Mouse (Mus musculus): ENCODE data around the gene Adamts18. TPM values are rescaled to one million over a fixed set of nuclear protein-coding genes. Genes with fewer than 3 reads are reported as not detected.
A peak's percentile ranks its signal among the peaks of the same experiment; 100 is the strongest.

Adamts18 gene
- polyA plus RNA-seq, 1 experiment from 2014 or later: 0.97 TPM

- 92% methylated on average over 6 of the region's 6 CpGs for WGBS
- Histone ChIP-seq H3K27ac (ENCODE audit: low read depth, low read length) (no peak overlapping the region), H3K27me3 (ENCODE audit: control insufficient read depth, insufficient read depth, low read length) (no peaks in the 10 kb centered on the region), H3K4me1 (replicated peaks; ENCODE audit: control insufficient read depth, insufficient read depth, low read length) (no peaks in the 10 kb centered on the region), H3K4me2 (replicated peaks; ENCODE audit: low read depth, low read length) (no peak overlapping the region), H3K4me3 (ENCODE audit: low read depth, low read length) (no peak overlapping the region), H3K9me3 (ENCODE audit: control insufficient read depth, low read length) (no peaks in the 10 kb centered on the region), H3K9ac (ENCODE audit: low read depth, low read length) (no peak overlapping the region), H3K36me3 (ENCODE audit: control insufficient read depth, insufficient read depth, low read length) (no peaks in the 10 kb centered on the region)
- no peak for ATAC-seq (ENCODE audit: low FRiP score)
- DNase-seq (ENCODE audit: low spot score): no peak
Observed at GRCm38 (mm10) chr8:113872436-113872835, 23.9 kb upstream of the Adamts18 start.

- no peak overlapping the region for H3K4me2 ChIP-seq (replicated peaks; ENCODE audit: low read depth, low read length)
- H3K27ac ChIP-seq (ENCODE audit: low read depth, low read length): no peak overlapping the region
- no peaks in the 10 kb centered on the region for H3K9me3 ChIP-seq (ENCODE audit: control insufficient read depth, low read length)
- no peak overlapping the region for H3K9ac ChIP-seq (ENCODE audit: low read depth, low read length)
- no peak for ATAC-seq (ENCODE audit: low FRiP score)
- 82% methylated on average over 4 of the region's 4 CpGs for WGBS
- H3K27me3 ChIP-seq (ENCODE audit: control insufficient read depth, insufficient read depth, low read length): no peaks in the 10 kb centered on the region
- H3K4me3 ChIP-seq (ENCODE audit: low read depth, low read length): no peak overlapping the region
- DNase-seq (ENCODE audit: low spot score): no peak
- no peaks in the 10 kb centered on the region for H3K4me1 ChIP-seq (replicated peaks; ENCODE audit: control insufficient read depth, insufficient read depth, low read length)
- H3K36me3 ChIP-seq (ENCODE audit: control insufficient read depth, insufficient read depth, low read length): no peaks in the 10 kb centered on the region
Observed at GRCm38 (mm10) chr8:113866530-113866929, 18.0 kb upstream of the Adamts18 start.

- DNase-seq (ENCODE audit: low spot score): no peak
Observed at GRCm38 (mm10) chr8:113865326-113866093, 17.0 kb upstream of the Adamts18 start.

GRCm38 (mm10) chr8:113859890-113860683 is 11.5 kb upstream of the Adamts18 start:
- no peak for DNase-seq (ENCODE audit: low spot score)
- no peak overlapping the region for H3K9ac ChIP-seq (ENCODE audit: low read depth, low read length)
- H3K4me1 ChIP-seq (replicated peaks; ENCODE audit: control insufficient read depth, insufficient read depth, low read length): no peaks in the 10 kb centered on the region
- no peak overlapping the region for H3K4me2 ChIP-seq (replicated peaks; ENCODE audit: low read depth, low read length)
- H3K4me3 ChIP-seq (ENCODE audit: low read depth, low read length): no peak overlapping the region
- 89% methylated on average over 12 of the region's 12 CpGs for WGBS
- no peaks in the 10 kb centered on the region for H3K36me3 ChIP-seq (ENCODE audit: control insufficient read depth, insufficient read depth, low read length)
- no peaks in the 10 kb centered on the region for H3K27me3 ChIP-seq (ENCODE audit: control insufficient read depth, insufficient read depth, low read length)
- H3K27ac ChIP-seq (ENCODE audit: low read depth, low read length): no peak overlapping the region
- no peak for ATAC-seq (ENCODE audit: low FRiP score)
- no peaks in the 10 kb centered on the region for H3K9me3 ChIP-seq (ENCODE audit: control insufficient read depth, low read length)

More at GRCm38 (mm10) chr8:113865326-113866093, 17.0 kb upstream of the Adamts18 start:
- H3K4me1 ChIP-seq (replicated peaks; ENCODE audit: control insufficient read depth, insufficient read depth, low read length): no peaks in the 10 kb centered on the region
- no peak overlapping the region for H3K4me3 ChIP-seq (ENCODE audit: low read depth, low read length)
- H3K27me3 ChIP-seq (ENCODE audit: control insufficient read depth, insufficient read depth, low read length): no peaks in the 10 kb centered on the region
- ATAC-seq (ENCODE audit: low FRiP score): no peak
- no peaks in the 10 kb centered on the region for H3K9me3 ChIP-seq (ENCODE audit: control insufficient read depth, low read length)
- no peak overlapping the region for H3K4me2 ChIP-seq (replicated peaks; ENCODE audit: low read depth, low read length)
- no peaks in the 10 kb centered on the region for H3K36me3 ChIP-seq (ENCODE audit: control insufficient read depth, insufficient read depth, low read length)
- 85% methylated on average over 13 of the region's 13 CpGs for WGBS
- H3K9ac ChIP-seq (ENCODE audit: low read depth, low read length): no peak overlapping the region
- H3K27ac ChIP-seq (ENCODE audit: low read depth, low read length): no peak overlapping the region

- DNase-seq (ENCODE audit: low spot score): no peak
- no peaks in the 10 kb centered on the region for H3K9me3 ChIP-seq (ENCODE audit: control insufficient read depth, low read length)
- H3K4me2 ChIP-seq (replicated peaks; ENCODE audit: low read depth, low read length): no peak overlapping the region
- no peaks in the 10 kb centered on the region for H3K27me3 ChIP-seq (ENCODE audit: control insufficient read depth, insufficient read depth, low read length)
- H3K36me3 ChIP-seq (ENCODE audit: control insufficient read depth, insufficient read depth, low read length): no peaks in the 10 kb centered on the region
- no peaks in the 10 kb centered on the region for H3K4me1 ChIP-seq (replicated peaks; ENCODE audit: control insufficient read depth, insufficient read depth, low read length)
- H3K9ac ChIP-seq (ENCODE audit: low read depth, low read length): no peak overlapping the region
- no peak for ATAC-seq (ENCODE audit: low FRiP score)
- H3K4me3 ChIP-seq (ENCODE audit: low read depth, low read length): no peak overlapping the region
- 76% methylated on average over 7 of the region's 7 CpGs for WGBS
- H3K27ac ChIP-seq (ENCODE audit: low read depth, low read length): no peak overlapping the region
Observed at GRCm38 (mm10) chr8:113858801-113859200, 10.3 kb upstream of the Adamts18 start.

- WGBS: 85% methylated on average over 8 of the region's 8 CpGs
- H3K9ac ChIP-seq (ENCODE audit: low read depth, low read length): no peak overlapping the region
- ATAC-seq (ENCODE audit: low FRiP score) (no peak), DNase-seq (ENCODE audit: low spot score) (no peak)
- H3K9me3 ChIP-seq (ENCODE audit: control insufficient read depth, low read length): no peaks in the 10 kb centered on the region
- no peaks in the 10 kb centered on the region for H3K36me3 ChIP-seq (ENCODE audit: control insufficient read depth, insufficient read depth, low read length)
- H3K27me3 ChIP-seq (ENCODE audit: control insufficient read depth, insufficient read depth, low read length): peaks cover 2% of the 10 kb centered on the region; the same call in 1 of the 2 replicates
- no peak overlapping the region for H3K4me3 ChIP-seq (ENCODE audit: low read depth, low read length)
- H3K4me2 ChIP-seq (replicated peaks; ENCODE audit: low read depth, low read length): no peak overlapping the region
- no peak overlapping the region for H3K27ac ChIP-seq (ENCODE audit: low read depth, low read length)
- H3K4me1 ChIP-seq (replicated peaks; ENCODE audit: control insufficient read depth, insufficient read depth, low read length): no peaks in the 10 kb centered on the region
Observed at GRCm38 (mm10) chr8:113854622-113855293, 6.2 kb upstream of the Adamts18 start.

- 91% methylated on average over 4 of the region's 4 CpGs for WGBS
- Histone ChIP-seq H3K9ac (ENCODE audit: low read depth, low read length) (no peak overlapping the region), H3K4me2 (replicated peaks; ENCODE audit: low read depth, low read length) (no peak overlapping the region), H3K36me3 (ENCODE audit: control insufficient read depth, insufficient read depth, low read length) (no peaks in the 10 kb centered on the region), H3K9me3 (ENCODE audit: control insufficient read depth, low read length) (no peaks in the 10 kb centered on the region), H3K27ac (ENCODE audit: low read depth, low read length) (no peak overlapping the region), H3K27me3 (ENCODE audit: control insufficient read depth, insufficient read depth, low read length) (peaks cover 11% of the 10 kb centered on the region), H3K4me1 (replicated peaks; ENCODE audit: control insufficient read depth, insufficient read depth, low read length) (no peaks in the 10 kb centered on the region; the same call in 1 of the 2 replicates), H3K4me3 (ENCODE audit: low read depth, low read length) (no peak overlapping the region)
- ATAC-seq (ENCODE audit: low FRiP score) (no peak), DNase-seq (ENCODE audit: low spot score) (no peak)
Observed at GRCm38 (mm10) chr8:113853714-113854113, 5.2 kb upstream of the Adamts18 start.

- peak; percentile 38 for DNase-seq (ENCODE audit: low spot score)
- Histone ChIP-seq H3K27ac (ENCODE audit: low read depth, low read length) (no peak overlapping the region), H3K4me1 (replicated peaks; ENCODE audit: control insufficient read depth, insufficient read depth, low read length) (peaks cover 3% of the 10 kb centered on the region; the same call in 1 of the 2 replicates), H3K36me3 (ENCODE audit: control insufficient read depth, insufficient read depth, low read length) (no peaks in the 10 kb centered on the region), H3K4me2 (replicated peaks; ENCODE audit: low read depth, low read length) (no peak overlapping the region), H3K27me3 (ENCODE audit: control insufficient read depth, insufficient read depth, low read length) (peaks cover 29% of the 10 kb centered on the region), H3K9ac (ENCODE audit: low read depth, low read length) (no peak overlapping the region), H3K4me3 (ENCODE audit: low read depth, low read length) (no peak overlapping the region), H3K9me3 (ENCODE audit: control insufficient read depth, low read length) (no peaks in the 10 kb centered on the region)
- WGBS: 41% methylated on average over 4 of the region's 4 CpGs
- ATAC-seq (ENCODE audit: low FRiP score): no peak
Observed at GRCm38 (mm10) chr8:113851655-113852054, 3.1 kb upstream of the Adamts18 start.
